Mouse (Mus musculus) adrenal gland, postnatal 25 days (tissue): ENCODE data around the gene Slc25a45. TPM values are rescaled to one million over a fixed set of nuclear protein-coding genes. Genes with fewer than 3 reads are reported as not detected.

Experiments used
- DNase-seq: peaks from one replicate; pipeline ENCODE4 v3.0.0; 2021; ENCODE audit warnings: mixed read lengths
- long read RNA-seq: library from polyadenylated mRNA; stranded (forward); transcript quantifications from one replicate; pipeline ENCODE4 v2.0.0, GENCODE M21; 2021
- total RNA-seq: library from RNA; stranded (reverse); gene quantifications from 2 replicates; pipeline ENCODE4 v1.2.3, GENCODE M21; 2021

Gene Slc25a45
- 39.1 and 39.7 TPM in 2 replicates for total RNA-seq
- long read RNA-seq, transcript Slc25a45-201 (6 exons, 2,480 nt): major isoform, 13 of 20 reads
- long read RNA-seq, partial matches to known transcripts: 3 of 20 reads
- long read RNA-seq, other reads (novel, unspliced or antisense): 3 of 20 reads

DNA sequence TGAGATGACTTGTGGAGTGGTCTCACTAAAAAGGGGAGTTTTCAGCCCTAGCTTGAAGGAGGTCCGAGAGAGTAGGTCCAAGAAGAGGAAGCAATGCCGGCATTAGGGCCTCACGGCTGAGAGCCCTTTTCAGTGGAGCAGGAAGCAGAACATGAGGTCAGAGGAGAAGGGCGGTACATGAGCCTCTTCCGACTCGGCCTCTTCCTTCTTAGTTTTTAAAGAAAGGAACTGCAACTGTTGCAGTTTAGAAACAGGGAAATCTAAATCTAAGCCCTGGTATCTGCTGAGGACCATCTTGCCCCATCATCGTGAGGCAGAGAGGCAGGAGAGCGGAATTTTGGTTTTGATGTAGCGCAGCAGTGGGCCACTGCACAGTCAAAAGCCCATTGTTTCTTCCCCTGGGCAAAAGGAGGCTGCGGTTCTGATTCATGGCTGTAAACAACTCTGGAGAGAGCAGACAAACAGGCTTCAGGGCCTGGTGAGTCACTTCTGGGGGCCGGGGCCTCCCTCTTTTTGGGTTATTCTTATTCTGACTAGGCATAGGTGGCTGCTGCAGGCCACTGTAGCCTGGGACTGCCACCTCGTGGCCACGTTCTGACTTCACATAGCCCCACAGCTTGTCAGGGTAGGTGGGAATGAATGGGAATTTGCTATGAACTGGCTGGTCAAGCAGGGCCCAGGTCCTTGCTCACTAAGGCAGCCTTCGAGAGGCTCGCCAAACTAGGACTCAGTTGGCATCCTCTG, at the start of gene Slc25a45:
Gene Slc25a45 (plus strand): TSS at position 191 of the 744 bp plus-strand sequence.
- DNase-seq: peak; percentile 80

DNA sequence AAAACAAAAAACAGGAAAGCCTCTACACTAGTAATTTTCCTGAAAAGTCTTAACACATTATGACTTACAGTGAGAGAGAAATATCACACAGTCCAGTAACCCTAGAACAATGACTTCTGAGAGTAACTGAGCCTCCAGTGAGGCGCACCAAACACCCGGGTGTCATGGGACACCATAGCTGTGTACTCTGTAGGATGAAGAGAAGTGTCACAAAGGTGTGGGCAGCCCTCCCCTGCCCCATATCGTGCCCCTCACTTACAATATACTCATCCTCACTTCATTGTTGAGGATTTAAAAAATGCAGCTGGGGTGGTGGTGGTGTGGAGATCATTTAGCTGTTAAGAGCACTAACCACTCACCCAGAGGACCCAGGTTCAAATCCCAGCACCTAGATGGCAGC, 49.5 kb upstream of the Slc25a45 start:
- DNase-seq: no peak

DNA sequence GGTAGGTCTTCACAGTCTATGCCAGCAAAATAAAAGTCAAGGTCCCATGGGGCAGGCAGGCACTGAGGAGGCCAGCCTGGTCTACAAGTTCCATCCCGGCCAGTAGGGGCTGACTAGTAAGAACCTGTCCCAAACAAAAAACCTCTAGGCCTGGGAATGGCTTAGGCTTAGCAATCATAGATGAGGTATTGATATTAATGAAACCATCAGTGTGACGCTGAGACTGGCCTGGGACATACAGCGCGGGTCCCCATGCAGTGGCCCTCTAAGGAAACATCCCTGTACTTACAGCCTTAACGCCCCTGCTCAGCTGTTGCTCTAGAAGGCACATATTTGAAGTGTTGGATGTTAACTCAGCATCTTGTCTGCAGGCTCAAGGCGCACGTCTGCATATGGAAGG, 48.7 kb upstream of the Slc25a45 start:
- DNase-seq: no peak

DNA sequence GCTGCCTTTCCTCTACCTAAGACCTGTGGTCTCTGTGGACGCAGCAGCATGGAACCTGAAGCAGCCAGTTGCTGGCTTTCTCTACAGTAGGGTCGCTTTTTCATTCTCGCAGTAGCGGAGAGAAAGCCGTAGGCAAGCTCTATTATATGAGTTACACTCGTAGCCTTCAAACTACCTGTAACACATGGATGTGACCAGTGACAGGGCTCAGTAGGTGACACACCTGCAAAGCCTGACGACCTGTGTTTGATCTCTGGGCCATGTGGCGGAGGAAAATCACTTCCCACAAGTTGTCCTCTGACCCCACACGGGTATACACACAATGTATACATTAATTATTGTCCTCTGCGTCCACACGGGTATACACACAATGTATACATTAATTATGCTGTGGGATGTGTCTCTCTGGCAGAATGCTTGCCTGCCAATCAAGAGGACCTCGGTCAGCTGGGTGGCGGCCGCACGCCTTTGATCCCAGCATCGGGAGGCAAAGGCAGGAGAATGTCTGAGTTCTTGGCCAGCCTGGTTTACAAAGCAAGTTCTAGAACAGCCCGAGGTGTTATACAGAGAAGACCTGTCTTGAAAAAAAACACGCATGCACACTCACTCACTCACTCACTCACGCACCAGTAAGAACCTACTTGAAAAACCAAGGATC, 47.5 kb upstream of the Slc25a45 start:
- no peak for DNase-seq

DNA sequence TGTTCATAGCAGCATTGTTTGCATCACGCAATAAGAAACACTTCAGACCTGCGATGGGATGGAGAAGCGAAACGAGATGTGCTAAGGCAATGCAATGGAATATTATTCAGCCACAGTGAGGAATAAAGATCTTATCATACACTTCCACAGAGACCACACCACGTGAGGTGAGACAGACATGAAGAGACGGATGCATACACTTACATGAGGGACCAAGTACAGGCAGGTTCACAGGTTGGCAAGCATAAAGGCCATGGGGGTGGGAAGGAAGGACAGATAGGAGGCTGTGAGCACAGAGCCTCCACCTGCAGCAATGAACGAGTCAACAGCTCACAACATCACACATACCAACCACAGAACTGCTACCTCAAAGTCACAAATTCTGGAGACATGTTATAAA, 46.8 kb upstream of the Slc25a45 start:
- DNase-seq: no peak

DNA sequence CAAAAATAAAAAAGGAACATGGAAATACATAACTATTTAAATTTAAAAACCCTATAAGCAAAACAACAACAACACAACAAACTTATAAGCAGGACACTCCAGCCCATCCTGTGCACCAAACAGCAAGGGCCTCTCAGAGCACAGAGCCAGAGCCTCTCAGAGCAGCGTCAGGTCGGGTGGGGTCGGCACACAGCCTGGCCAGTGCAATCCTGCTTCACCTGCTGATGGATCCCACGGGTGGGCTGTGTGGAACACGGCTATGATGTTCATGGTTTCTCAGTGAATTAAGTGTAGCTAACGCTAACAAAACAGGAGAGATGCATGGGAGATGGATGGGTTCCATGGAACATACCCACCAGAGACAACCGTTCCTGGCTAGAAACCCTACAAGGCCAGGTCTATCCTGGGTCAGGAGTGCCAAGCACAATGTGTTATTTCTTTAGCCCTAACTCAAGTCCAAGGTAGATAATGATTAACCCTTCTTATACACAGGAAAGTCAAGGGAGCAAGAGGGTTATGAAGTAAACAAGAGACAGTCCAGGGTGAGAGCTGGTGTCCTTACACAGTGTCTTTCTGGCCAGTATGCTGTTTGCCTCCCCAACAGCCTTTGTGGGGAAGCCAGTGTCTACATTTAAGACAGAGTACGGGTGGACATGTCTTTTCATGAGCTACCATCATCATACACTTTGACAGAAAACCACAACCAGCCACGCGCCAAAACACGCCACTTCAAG, 46.2 kb upstream of the Slc25a45 start:
- no peak for DNase-seq

DNA sequence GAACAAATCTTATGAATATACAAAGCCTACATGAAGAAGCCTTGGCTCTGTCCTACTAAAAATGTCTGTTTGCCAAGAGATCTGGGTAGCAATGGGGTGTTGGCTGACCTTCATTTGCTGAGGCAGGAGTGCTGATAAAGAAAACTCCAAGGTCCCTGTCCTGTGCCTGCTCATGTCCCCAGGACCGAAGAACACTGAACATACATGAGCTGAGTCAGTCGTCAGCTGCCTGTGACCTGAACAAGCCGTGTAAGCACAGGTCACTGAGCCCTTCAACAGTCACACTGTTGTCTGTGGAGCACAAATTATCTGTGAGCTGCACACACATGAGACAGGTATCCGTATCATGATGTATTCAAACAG, 45.7 kb upstream of the Slc25a45 start:
- no peak for DNase-seq

DNA sequence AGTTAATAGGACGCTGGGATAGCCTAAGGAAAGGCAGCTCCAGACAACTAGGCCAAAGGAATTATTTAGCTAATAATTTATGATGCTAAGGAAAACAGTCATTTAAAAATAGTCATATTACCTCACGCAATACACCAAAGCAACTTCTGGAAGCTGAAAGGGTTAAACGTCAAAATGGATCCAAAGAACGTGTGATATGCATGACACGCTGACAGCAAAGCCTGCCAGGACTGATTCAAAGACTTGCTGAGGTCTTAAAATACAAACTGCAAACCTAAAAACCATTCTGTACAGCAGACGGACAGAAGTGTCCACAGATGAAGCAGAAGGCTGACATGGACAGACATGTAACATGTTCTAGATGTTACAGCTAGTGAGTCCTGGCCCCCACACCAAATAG, 45.3 kb upstream of the Slc25a45 start:
- DNase-seq: no peak

DNA sequence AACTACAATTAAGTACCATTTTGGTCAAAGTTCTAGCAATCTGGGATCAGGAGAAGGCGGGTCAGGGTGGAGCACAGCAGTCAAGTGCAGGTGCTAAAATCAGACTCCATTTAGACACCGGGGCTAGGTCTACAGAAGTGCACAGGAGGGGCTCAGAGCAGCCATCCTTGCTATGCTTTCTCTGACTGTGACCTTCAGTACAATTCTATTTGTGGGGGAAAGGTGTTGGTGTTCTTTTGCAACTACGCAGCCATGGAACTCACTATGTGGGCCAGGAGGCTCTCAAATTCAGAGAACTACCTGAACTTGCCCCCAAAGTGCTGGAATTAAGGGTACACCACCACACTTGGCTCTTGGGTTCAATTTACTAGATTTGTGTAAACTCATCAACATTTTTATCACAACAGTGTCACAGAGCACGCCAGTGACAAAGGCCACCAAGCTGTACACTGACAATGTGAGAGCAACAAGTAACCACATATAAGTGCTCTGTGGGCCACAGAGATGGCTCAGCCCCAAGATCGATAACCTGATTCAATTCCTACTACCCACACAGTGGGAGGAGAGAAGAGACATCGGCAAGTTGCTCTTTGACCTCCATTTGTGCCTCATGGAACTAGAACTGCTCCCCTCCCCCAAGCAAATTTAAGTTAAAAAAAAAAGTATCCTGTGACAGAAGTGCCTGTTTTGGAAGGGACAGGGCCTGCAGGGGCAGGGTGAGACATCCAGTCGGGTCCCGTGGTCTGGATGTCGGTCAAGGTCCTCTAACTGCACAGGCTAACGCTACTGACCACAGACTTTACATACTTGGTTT, 44.1 kb upstream of the Slc25a45 start:
- no peak for DNase-seq

DNA sequence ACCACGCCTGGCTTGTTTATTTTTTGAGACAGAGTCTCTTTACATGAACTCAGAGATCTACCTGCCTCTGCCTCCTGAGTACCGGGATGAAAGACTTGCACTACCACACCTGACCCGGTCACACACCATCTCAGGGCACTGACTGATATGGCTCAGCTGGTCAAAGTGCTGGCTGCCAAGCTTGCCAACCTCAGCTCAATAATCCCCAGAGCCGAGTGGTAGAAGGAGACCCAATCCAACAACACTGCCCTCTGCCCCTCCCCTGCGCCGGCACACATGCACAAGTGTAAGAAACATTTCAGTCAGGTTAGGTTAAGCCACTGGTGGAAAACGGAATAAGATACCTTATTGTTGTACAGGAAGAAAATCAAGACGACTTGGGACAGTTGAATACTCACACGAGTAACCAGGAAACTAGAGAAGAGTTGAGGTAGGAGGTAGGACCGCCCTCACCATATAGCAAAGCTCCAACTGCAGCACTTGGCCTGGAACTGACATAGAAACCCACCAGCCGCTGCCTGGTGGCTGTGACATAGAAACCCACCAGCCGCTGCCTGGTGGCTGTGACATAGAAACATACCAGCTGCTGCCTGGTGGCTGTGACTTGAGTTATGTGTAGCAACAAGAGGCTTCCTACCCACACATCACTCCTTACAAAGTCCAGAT, 43.2 kb upstream of the Slc25a45 start:
- DNase-seq: peak; percentile 16

DNA sequence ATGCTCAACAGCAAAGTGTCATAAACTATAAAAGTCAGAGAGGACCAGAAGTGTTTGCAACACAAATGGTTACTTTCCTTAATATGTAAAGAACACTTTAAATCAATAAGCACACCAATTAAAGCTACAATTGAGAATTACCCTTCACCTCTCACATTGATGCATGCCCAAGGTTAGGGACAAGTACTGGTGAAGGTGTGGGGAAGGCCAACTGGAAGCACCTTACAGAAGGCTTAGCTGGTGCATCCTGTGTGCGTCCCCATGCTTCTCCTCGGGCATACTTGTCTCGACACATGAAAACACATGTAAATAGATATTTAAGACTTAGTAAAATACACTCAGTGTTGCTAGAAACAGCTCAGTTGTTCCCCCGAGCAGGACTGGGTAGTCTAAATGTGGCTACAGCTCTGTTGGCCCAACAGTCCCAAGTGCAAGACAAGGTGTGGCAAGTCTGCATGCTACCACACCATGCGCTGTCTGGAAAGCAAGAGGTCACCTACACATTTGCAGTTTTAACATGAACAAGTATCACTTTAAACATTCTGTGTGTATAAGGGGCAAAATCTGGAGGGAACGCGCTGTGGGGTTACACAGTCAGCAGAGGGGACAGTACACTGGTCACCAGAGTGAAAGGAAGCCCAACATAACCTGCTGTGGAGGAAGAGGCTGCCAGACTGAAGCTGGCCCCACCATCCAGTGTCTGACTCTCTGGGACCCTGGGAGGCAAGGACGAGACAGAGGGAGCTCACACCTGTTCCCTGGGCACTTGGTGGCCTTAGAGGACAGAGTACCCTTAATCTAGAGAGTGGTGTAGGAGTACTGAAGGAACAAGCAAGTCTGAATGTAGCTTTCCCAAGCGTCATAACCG, 42.3 kb upstream of the Slc25a45 start:
- DNase-seq: peak; percentile 1

DNA sequence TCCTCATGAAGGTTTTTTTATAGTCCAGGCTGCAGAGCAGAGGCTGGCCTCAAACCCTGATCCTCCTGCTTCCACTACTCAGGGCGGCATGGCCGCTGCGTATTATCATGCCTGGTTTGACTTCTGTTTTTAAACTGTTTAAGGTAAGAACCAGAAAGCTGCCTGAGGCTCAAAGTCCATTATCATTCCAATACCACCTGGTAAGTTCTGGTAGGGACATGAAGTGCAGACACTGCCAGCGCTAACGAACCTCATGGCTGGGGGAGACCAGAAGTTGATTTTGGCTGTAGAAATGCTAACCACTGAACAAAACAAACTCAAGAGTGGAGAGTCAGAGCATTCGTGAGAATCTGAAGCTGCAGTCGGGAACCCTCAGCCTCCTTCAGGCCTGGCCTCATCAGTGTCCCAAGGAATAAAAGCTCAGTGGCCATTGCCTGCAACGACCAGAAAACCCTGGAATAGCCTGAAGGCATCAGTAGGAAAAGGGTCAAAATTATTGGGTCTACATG, 41.6 kb upstream of the Slc25a45 start:
- DNase-seq: no peak

DNA sequence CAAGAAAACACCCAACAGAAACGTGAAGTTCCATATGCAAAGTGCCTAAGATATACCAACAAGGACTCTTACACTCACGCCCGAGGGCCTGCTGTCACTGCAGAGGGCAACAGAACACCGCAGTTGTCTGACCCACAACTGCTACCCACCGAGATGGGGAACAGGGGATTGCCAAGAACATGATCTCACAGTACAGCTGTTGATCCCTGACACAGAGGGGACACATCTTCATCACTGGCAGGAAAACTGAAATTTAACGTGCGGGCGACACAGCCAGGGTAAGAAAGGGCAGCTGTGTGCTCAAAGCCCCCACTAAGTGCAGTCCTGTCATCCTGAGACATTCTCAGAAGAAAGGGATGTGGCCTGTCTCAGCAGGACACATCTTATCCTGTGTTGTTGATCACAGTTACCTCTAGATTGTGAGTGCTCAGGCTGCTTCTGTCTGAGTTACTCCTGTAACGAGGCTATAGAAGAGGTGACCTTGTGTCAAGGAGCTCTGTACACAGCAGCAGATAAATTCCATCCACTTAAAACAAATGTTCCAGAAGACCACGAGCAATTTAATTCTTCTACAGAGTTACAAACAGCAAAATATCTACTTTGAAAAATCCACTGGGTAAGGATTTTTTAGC, 40.6 kb upstream of the Slc25a45 start:
- no peak for DNase-seq

DNA sequence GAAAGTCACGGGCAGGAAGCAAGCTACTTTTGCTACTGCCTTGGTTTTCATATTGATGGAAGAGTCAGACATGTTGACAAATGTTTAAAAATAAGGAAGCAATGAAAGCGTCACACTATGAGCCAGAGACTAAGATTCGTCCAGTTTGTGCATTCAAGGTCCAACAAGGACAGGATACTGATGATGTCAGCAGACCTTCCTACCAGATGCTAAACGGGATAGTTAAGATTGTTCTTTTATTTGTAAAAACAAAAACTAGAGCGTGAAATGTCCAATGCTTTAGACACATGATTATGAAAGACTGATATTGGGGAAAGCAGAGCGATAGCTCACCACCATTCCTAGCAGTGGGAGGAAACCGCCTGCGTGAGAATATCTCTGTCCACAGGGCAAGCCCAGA, 40.0 kb upstream of the Slc25a45 start:
- no peak for DNase-seq

DNA sequence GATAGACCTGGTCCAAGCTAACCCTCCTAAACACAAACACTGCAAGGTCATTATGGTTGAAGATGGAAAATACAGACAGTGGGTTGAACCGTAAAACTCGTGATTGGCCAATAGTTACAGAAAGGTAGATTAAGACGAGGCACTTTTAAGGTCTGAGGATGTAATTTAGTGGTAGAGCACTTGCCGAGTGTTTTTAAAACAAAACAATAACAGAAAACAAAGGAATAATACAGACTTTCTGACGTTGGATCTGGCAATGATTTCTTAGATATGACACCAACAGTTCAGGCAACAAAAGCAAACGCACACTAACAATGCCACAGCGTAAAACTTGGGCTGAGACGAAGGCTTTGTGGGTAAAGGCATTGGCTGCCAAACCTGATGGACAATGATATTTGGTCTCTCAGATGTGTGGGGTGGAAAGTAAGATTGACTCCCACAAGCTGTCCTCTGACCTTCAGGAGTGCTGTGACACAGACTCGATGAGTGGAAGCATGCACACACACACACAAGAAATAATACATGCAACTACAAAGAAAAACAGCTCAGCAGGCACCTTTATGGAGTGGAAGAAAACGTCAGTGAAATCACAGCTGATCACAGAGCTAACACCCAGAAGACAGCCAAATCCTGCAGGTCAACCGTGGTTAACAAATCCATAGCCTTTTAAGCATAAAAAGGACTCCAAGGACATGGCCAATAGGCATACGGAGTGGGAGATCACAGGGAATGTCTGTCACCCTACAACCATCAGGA, 39.3 kb upstream of the Slc25a45 start:
- DNase-seq: no peak

DNA sequence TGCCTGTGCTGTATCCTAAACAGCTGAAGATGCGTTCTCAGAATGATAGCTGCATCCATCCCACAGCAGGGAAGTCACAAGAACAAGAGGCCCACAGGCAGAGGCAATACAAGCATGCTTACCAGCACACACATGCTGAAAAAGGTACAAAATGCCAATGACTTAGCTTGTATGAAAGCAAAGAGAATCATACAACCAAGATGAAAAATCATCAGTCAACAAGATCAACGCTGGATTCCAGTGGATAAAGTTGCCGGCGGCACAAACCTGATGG, 38.8 kb upstream of the Slc25a45 start:
- no peak for DNase-seq

DNA sequence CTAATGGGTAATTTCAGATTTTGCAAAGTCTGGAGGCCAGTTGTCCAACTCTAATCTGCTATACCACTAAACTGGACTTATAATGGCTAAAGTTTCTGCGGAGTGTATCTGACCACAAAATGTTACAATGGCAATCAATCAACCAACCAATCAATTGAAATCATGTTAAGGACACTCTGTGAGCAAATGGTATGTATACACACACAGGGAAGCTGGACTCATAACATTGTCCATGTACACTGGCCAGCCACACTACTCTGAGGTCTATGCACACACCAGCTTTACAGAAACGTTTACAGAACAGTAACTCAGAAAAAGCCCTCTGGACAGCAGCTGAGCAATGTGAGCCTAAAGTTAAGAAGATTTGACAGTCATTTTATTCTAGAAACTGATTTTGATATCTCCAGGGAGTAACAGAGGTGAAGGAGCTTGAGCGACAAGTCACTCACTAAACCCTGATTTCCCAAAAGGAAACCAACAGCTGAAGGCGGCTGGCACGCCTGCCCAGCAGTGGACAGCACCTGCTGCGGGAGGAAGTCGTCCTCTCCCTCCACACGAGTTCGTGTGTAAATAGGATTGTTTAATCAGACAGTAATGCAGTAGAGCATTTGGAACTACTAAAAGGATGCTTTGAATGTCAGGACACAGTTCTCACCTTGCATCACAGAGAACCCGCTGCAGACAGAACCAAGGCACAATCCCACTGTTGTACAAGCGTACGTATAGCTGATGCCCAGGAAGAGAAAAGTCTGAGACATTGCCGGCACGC, 38.1 kb upstream of the Slc25a45 start:
- peak; percentile 31 for DNase-seq

DNA sequence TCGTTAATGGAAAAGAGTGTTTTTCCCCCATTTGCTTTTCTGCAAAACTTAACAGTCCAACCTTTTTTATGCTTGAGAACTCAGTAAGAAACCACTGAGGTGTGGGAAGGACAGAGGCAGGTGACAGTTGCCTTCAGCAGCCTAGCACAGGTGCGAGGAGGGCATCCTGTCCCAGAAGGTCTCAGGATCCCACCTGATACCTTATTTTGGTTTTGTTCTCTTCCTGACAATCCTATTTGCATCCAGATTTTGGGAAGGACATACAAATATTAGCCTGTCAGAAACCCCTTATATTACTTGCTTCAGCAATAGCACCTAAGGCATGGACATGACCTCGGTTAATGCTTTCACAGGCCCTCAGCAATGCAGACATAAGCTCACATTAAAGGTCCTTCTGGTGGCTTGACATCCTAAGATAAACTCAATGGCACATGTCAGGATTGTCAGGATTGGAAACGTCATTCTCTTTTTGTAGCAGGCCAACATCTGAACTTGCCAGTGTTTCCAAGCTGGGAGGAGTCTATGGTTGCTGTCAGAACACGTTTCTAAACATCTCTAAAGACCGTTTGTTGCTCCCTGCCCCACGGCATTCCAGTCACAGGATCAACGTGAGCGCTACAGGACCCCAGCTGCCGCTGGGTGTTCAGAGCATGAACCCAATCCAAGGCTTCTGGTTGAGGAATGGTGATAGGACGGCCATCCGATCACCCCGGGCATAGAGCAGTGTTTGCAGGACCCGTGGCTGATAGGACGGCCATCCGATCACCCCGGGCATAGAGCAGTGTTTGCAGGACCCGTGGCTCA, 37.3 kb upstream of the Slc25a45 start:
- no peak for DNase-seq
